Mouse (Mus musculus): ENCODE measurements at regions not wholly inside any gene's neighbourhood (a gene's known extent, or its start where the extent isn't known, plus 50 kb on each side); places are given as distances from the start of the nearest gene placed in this dataset.

DNA sequence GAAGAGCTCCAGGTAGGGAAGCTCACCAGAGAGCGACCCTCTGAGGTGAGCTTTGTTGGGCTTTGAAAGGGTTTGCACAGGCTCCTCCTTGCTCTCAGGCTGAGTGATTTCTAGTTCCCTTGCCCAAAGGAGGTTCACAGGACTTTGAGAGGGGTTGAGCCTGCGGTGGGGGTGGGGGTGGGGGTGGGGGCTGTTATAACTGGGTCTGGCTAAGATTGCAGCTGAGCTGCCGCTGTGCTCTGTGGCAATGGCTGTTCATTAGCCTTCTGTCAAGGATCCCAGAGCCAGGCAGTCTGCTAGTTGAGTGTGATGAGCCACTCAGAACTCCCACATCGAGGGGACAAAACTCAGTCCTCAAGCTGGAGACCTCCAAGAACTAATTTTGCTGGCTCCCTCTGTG, 59.5 kb upstream of the Hhip start:
- no peak for DNase-seq (ENCODE audit: low spot score in 2 of 2)

Measured in adrenal gland, adult 18-20 months (tissue).